Mouse (Mus musculus) urinary bladder, adult 2 months (tissue): ENCODE data around the gene Syne2. TPM values are rescaled to one million over a fixed set of nuclear protein-coding genes. Genes with fewer than 3 reads are reported as not detected.
"Not testable (repeated sequence)": the region's sequence is repeated elsewhere in the genome, so short reads cannot be mapped to it uniquely, and the experiment has no call there.

Source experiments
- DNase-seq: peaks from one replicate; pipeline ENCODE4 v3.0.0; 2022; ENCODE audit warnings: low spot score
- polyA plus RNA-seq: library from polyadenylated mRNA; depleted of rRNA; stranded (reverse); fragments of >200 nt; gene quantifications from 2 replicates; pipeline ENCODE4 v1.2.3, GENCODE M21; 2012; rRNA removed

The Syne2 gene
- polyA plus RNA-seq, 1 experiment, result 59.7 TPM

DNA sequence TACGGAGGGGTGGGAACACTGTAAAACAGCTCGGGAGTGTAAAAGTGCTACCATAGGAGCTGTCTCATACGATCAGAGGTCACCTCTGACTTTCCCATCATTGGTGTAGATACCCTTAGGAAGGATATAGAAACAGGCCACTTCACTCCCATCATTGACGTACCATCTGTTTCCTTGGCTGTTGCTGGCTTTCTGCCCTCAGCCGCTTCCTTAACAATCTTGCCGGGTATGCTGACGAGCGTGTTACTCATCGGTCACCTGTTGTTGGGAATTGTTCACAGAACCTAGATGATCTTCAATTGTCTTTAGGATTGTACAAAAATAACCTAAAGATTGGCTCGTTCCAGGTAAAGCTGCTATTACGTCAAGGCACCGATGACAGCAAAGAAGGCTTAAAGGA is 284.7 kb downstream of the Syne2 start:
- no peak for DNase-seq

DNA sequence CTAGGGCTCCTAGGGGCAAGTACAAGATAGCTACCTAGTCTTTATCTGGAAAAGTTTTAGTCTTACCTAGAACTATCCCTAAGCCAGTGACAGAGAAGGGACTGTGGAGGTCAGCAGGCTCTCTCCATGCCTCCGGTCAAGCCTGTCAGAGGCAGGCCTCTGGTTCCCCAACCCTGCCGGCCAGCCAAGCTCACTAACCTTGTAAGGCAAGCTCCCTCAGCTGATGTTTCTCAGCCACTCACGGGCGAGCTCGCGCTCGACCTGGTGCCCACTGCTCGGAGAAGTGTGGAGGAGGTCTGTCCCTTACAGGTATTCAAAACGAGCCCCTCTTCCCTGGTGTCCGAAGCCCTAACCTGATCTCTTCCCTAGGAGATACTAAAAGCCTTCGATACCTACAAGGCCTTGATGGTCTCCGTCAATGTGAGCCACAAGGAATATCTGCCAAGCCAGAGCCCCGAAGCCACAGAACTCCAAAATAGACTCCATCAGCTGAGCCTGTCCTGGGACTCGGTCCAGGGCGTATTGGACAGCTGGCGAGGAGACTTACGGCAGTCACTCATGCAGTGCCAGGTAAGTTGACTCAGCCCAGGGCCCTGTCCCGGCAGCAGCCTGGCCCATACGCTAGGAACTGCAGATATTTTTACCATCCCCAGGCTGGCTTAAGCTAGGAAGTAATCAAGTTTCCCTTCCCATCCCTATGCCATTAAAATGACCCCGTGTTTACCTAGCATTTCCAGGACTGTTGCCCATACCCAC is 286.8 kb downstream of the Syne2 start:
- DNase-seq, result no peak

DNA sequence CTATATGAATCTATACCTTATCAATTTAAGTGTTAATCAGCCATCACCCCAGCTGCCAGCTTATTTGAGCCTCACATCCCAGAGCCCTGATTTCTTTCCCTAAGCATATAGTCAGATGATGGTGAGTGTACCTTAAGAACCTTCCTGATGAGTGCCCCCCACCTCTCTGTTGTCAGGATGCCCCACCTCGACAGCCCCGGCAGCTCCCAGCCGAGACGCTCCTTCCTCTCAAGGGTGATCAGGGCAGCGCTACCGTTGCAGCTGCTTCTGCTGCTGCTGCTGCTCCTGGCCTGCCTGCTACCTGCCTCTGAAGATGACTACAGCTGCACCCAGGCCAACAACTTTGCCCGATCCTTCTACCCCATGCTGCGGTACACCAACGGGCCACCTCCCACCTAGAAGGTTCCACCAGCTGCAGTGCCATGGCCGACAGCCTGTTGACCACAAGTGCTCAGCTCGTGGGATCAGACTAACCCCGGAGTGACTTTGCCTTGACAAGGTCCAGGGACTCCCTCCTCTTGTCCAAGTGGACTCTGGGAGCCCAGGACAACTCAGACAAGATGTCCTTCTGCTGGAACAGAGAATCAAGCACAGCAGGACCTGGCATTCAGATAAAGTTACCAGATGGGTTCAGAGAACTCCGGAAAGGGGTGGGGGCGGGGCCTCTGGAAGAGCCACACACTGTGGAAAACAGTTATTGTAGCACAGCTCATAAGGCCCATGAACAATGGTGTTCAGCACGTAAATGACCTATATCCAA is 291.9 kb downstream of the Syne2 start:
- no peak for DNase-seq

DNA sequence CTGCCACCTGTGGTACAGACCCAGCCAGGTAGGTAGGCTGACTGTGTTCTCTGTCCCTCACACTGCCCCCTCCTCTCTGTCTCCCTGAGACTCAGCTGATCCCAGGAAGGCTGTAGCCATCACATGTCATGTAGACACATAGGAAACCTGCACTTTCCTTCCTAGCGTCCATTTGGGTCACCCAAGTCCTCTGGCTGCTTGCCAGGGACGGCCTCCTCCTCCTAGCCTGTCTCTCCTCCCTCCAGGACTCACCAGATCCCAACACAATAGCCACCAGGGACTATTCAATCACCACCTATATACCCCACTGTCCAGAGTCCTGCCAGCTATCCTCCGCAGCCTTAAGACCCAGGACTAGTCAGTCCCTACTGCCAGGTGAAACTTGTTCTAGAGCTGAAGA is 293.1 kb downstream of the Syne2 start:
- DNase-seq, result no peak

DNA sequence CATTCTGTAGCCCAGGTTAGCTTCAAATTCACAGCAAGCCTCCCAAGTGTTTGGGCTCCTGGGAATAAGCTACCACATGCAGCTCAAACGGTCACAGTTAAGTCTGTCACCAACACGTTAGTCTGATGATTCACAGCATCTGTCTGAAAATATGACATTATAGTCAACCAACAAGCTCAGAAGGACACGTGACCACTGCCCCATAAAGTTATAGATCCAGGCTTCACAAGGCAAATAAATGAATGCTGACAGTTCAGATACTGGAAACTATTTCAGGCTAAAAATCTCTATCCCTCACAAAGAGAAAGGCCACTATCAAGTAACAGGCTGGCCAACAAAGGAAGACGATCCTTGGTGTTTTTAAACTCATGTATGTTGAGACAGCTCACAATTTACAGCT is 298.6 kb downstream of the Syne2 start:
- DNase-seq, result no peak

DNA sequence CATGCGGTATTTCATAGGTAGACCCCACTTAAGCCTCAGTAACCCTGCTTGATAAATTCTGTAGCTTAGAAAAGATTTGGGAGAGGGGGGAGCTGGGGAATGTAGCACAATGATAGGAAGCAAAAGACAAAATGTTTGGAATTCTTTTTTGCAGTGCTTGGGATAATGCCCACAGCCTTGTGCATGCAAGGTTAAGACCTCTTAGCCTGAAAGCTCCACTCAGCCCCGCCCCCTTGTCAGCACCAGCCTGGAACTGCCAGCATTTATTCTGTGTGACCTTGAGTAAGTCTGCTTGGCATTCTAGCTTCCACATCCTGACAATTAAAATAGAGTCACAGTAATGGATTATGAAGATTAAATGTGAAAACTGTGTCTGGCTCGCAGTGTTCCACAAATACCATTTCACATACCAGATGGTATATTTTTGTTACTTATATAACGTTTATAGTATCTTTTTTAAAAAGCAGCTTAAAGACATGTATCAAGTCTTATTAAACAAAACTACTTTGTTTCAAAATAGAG is 299.8 kb downstream of the Syne2 start:
- DNase-seq, result no peak

DNA sequence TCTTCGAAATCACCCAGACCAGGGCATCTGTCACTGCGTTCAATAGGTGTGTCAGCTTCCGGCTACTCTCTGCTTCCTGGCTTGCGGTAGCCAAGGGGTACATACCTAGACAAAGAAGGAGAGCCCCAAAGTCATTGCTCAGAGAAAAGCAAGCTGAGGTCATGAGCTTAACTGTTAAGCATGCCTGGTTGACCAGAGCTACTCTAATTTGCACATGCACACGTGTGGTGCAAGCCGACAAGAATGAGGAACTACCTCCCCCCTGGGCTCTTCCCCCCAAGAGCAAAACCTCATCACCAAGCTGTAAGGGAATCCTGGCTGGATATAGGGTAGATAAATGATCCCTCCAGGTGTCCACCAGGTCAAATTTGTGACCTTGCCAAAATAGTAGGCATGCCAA is 305.3 kb downstream of the Syne2 start:
- no peak for DNase-seq

DNA sequence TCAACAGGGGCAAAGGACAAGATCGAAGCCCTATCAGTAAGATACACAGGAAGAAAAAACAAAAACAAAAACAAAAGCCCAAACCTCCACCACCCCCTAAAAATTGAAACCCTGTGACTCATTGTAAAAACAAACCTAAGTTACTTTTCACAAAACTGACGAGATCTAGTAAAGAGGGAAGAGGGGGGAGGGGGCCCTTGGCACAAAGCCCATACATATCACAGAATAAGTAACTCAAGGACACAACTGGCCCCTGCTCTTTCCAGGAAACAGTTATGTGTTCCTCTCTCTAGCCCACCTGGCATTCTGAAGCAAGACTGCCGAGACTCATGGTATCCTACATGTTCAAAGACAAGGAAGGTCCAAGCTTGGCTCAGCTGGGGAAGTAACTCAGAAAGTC is 310.4 kb downstream of the Syne2 start:
- DNase-seq, result no peak

DNA sequence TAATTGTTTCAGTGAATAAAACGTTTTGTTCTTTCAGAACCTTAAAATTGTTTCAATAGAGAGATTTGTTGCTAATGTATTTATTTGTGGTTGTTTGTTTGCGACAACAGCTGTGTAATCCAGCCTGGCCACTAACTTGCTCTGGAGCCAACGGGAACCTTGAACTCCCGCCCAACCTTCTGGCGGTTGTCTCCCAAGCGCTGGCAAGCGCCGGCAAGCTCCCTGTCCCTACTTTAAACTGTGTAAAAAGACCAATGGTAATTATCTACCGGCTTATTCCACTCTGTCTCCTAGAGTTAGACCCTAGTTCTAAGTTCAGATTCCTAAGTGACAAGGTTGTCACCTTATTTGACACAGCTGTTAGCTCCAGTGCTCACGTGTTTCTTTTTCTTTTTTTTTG is 310.9 kb downstream of the Syne2 start:
- no peak for DNase-seq

DNA sequence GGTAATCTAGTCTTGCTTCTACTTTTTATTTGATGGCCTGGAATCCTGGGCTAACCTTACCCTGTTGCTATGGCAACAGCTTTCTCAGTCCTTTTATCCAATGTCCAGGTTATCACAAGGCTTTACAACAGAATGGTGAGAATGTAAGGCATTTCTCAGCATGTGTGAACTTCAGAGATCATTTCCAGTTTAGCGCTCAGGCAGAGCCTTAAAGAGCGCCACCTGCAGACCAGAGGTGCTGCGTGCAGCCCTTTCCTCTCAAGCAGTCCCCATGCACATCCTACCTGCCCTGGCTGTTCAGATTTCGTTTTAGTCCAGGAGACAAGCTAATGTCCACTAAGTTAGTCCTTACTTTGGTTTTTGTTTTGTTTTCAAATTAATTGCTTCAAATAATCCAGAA is 312.3 kb downstream of the Syne2 start:
- DNase-seq, result no peak

DNA sequence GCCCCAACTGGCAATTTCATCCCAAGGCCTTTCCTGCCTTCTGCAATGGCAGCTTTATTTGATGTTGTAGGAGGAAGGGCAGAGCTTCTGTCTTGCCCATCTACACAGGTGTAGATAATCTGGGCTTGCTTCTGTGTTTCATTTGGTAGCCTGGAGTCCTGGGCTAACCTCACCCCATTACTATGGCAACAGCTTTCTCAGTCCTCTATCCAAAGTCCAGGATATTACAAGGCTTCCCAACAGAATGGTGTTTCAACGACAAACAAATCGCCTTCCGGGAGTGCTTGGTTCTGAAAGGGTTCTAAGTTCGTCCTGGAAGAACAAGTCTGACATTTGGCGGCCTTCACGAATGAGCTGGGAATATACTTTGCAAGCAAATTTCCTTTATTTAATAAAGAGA is 313.0 kb downstream of the Syne2 start:
- no peak for DNase-seq

DNA sequence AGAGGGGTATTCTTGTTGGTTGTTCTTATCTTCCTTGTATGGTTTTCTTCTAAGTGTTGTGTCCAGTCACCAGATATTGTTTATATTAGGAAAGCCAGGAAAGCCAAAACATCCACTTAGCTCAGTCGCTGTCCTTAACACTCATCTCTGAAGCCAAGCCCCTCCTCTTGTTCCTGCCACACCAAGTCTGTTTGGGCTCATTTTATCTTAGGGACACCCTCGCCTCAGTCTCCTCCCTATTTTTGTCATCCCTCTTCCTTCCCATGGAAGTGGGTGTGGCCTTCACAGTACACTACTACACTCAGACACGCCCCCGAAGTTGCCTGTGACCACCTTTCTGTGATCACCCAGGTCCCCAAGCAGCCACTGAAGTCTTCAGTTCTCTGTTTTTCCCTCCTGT is 314.7 kb downstream of the Syne2 start:
- no peak for DNase-seq

DNA sequence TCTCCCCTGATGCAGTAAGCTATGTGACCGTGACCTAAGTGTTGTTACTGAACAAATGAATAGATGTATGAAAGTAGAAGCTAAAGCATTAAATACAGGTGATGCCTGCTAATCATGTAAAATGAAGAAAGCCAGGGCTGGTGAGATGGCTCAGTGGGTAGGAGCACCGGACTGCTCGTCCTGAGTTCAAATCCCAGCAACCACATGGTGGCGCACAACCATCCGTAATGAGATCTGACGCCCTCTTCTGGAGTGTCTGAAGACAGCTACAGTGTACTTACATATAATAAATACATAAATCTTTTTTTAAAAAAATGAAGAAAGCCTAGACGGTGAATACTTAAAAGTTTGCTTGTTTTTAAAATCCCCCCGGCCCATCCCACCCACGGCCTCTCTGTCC is 315.1 kb downstream of the Syne2 start:
- DNase-seq, result not testable (repeated sequence)

DNA sequence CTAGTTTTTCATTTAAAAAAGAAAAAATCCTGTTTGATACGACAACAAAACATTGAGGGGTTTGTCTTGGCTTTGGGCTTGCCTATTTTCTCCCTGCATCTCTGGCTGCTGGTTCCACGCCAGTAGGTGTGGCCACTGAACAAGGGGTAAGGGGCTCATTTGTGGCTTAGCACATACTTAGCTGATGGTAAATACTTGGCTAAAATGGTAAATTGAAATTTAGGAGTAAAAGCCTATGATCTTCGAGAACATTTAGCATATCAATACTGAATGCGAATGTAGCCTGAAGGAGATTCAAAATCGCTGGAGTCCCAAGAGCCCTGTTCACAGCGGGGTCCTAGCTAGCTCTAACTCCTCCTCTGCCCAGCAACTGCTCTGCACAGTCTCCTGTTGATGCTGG is 318.8 kb downstream of the Syne2 start:
- no peak for DNase-seq

DNA sequence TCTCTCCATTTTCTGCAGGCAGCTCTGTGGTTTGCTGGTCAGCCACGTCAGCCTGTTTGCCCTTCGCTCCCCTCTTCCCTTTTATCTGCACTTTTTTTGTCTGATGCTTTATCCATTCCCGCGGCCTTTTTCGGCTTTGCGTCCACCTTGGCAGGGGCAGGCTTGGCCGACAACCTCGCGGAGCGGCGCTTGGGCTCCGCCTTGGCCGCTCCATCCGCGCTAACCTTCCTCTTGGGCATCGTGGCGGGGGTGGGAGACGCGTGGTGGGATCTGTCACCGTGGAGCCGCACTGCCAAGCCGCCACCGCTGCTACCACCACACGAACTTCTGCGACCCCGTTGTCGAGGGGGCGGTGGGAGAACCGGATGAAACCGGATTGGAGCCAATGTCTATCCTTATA is 334.5 kb downstream of the Syne2 start:
- DNase-seq, result not testable (repeated sequence)

Other genes starting within 250 kb of the Syne2 start
- gene Ppp2r5e, start 221.9 kb upstream of the Syne2 start, polyA plus RNA-seq, result 23.5 and 27.5 TPM in 2 replicates
- gene Wdr89, start 148.6 kb upstream of the Syne2 start, polyA plus RNA-seq, result 13.4 and 15.8 TPM in 2 replicates
- gene Sgpp1, start 82.4 kb upstream of the Syne2 start, polyA plus RNA-seq, result 25.1 and 27.8 TPM in 2 replicates